Mouse (Mus musculus): ENCODE measurements around the gene Zfp987.
"Not testable (repeated sequence)": the region's sequence is repeated elsewhere in the genome, so short reads cannot be mapped to it uniquely, and the experiment has no call there.

Gene Zfp987

GRCm38 (mm10) chr4:146096998-146097397, at the start of gene Zfp987:
Gene Zfp987 (plus strand): TSS chr4:146097298.
- not testable (repeated sequence) for DNase-seq (ENCODE audit: low spot score in 2 of 2)

- not testable (repeated sequence) for DNase-seq (ENCODE audit: low spot score in 2 of 2)
Observed at GRCm38 (mm10) chr4:146052536-146052935, 44.6 kb upstream of the Zfp987 start.

DNA sequence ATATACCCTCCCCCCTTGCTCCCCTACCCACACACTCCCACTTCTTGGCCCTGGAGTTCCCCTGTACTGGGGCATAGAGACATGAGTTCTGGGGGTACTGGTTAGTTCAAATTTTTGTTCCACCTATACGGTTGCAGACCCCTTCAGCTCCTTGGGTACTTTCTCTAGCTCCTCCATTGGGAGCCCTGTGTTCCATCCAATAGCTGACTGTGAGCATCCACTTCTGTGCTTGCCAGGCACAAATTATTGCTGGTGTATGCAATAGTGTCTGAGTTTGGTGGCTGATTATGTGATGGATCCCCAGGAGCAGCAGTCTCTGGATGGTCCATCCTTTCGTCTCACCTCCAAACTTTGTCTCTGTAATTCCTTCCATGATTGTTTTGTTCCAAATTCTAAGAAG, 43.7 kb upstream of the Zfp987 start:
- DNase-seq (ENCODE audit: low spot score in 2 of 2): not testable (repeated sequence)

- DNase-seq (ENCODE audit: low spot score in 2 of 2): no peak
Observed at GRCm38 (mm10) chr4:146055335-146055734, 41.8 kb upstream of the Zfp987 start.

DNA sequence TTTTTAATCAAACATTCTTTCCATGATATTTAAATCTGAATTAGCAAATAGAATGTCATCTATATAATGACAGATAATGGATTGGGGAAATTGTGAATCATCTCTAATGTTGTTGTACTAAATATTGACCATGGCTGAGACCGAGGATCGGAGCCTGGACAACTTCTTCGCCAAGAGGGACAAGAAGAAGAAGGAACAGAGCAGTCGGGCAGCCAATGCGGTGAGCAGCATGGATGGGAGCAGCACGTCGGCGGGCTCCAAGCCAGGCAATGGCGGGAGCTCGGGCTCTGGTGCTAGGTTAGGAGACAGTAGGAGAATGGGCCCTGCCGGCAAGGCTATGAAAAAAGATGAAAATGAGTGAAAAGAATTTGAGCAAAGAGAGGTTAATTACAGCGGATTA, 38.5 kb upstream of the Zfp987 start:
- not testable (repeated sequence) for DNase-seq (ENCODE audit: low spot score in 2 of 2)

DNA sequence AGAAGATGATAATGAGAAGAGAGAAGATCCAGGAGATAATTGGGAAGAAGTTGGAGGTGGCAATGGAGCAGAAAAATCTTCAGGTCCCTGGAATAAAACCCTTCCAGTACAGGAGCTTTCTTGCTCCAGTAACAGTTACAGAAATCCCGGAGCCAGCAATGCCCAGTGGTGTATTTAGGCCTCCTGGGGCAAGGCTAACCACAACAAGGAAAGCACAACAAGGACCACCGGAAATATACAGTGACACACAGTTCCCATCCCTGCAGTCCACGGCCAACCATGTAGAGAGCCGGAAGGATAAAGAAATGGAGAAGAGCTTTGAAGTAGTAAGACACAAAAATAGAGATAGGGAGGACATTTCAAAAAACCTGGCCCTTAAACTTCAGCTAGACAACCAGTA, 38.0 kb upstream of the Zfp987 start:
- DNase-seq (ENCODE audit: low spot score in 2 of 2): not testable (repeated sequence)

- DNase-seq (ENCODE audit: low spot score in 2 of 2): not testable (repeated sequence)
Observed at GRCm38 (mm10) chr4:146059974-146060693, 37.0 kb upstream of the Zfp987 start.

- DNase-seq (ENCODE audit: low spot score in 2 of 2): not testable (repeated sequence)
Observed at GRCm38 (mm10) chr4:146061082-146061481, 36.0 kb upstream of the Zfp987 start.

DNA sequence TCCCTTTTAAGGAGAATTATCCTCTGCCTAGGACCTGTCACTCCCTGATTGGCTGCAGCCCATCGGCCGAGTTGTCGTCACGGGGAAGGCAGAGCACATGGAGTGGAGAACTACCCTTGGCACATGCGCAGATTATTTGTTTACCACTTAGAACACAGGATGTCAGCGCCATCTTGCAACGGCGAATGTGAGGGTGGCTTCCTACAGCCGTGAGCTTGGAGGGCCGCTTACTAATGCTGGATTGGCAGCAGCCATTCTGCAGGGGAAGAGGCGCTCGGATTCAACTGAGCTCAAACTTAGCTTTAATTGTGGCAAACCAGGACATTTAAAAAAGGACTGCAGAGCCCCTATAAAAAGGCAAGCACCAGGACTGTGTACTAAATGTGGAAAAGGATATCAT, 35.1 kb upstream of the Zfp987 start:
- not testable (repeated sequence) for DNase-seq (ENCODE audit: low spot score in 2 of 2)

GRCm38 (mm10) chr4:146063001-146063400, 34.1 kb upstream of the Zfp987 start:
- DNase-seq (ENCODE audit: low spot score in 2 of 2): not testable (repeated sequence)

- DNase-seq (ENCODE audit: low spot score in 2 of 2): not testable (repeated sequence)
Observed at GRCm38 (mm10) chr4:146063621-146064020, 33.5 kb upstream of the Zfp987 start.

- DNase-seq (ENCODE audit: low spot score in 2 of 2): not testable (repeated sequence)
Observed at GRCm38 (mm10) chr4:146064807-146065206, 32.3 kb upstream of the Zfp987 start.

GRCm38 (mm10) chr4:146066932-146067580, 30.0 kb upstream of the Zfp987 start:
- not testable (repeated sequence) for DNase-seq (ENCODE audit: low spot score in 2 of 2)

DNA sequence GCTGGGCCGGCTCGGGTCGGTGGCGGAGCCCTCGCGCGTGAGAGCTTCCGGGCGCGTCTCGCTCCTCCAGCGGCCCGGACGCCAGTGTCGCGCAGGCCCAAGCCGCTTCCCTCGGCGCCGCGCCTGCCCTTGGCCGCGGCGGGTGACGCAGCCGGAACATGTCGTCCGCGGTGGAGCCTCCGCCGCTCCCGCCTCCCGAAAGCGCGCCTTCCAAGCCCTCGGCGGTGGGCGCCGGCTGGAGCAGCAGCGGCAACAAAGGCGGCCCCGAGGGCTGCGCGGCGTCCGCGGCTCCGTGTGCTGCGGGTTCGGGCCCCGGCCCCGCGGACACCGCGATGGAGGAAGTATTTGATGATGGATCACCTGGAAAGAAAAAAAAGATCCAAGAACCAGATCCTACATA, 29.5 kb upstream of the Zfp987 start:
- not testable (repeated sequence) for DNase-seq (ENCODE audit: low spot score in 2 of 2)

GRCm38 (mm10) chr4:146073264-146073663, 23.8 kb upstream of the Zfp987 start:
- DNase-seq (ENCODE audit: low spot score in 2 of 2): not testable (repeated sequence)

- DNase-seq (ENCODE audit: low spot score in 2 of 2): not testable (repeated sequence)
Observed at GRCm38 (mm10) chr4:146101448-146101847, 4.3 kb downstream of the Zfp987 start.

- DNase-seq (ENCODE audit: low spot score in 2 of 2): not testable (repeated sequence)
Observed at GRCm38 (mm10) chr4:146156524-146156923, 59.4 kb downstream of the Zfp987 start, which contains the start of gene Zfp600. Gene Zfp600 (plus strand): TSS chr4:146156824.

DNA sequence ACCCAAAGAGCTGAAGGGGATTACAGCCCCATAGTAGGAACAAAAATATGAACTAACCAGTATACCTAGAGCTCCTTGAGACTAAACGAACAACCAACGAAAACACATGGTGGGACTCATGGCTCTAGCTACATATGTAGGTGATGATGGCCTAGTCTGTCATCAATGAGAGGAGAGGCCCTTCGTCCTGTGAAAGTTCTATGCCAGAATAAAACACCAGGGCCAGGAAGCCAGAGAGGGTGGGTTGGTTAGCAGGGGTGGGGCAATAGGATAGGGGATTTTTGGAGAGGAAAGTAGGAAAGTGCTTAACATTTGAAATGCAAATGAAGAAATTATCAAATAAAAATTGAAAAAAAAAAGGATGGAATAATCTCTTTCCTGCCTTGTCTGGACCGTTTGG, 65.8 kb downstream of the Zfp987 start:
- not testable (repeated sequence) for DNase-seq (ENCODE audit: low spot score in 2 of 2)

DNA sequence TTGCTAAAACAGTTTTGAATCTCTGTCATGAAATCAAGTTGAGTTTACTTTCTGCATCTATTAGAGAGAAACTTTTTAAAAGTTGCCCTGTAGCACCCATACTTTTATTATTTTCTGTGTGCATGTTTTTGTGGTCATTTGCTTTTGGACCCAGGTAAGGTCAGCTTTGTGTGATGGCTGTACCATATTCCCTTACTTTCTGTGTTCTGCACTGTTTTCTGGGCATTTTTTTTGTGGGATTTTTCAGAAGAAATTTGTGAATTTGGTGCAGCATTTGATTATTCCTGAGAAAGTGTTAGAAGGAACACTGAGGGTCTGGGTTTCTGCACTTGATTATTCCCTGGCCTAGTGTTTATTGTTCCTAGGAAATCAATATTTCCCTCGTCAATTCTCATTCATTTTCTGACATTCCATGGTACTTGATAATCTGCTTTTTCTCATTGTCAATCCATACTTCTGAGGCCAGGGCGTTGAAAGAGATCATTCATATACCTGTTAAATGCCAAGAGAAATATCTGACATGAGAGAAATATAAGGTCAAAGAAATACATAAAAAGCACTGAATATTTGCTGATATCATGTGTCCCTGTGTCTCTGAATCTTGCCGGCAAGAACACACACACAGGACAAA, 70.2 kb downstream of the Zfp987 start:
- DNase-seq (ENCODE audit: low spot score in 2 of 2): not testable (repeated sequence)

- DNase-seq (ENCODE audit: low spot score in 2 of 2): not testable (repeated sequence)
Observed at GRCm38 (mm10) chr4:146167879-146168532, 70.9 kb downstream of the Zfp987 start.

DNA sequence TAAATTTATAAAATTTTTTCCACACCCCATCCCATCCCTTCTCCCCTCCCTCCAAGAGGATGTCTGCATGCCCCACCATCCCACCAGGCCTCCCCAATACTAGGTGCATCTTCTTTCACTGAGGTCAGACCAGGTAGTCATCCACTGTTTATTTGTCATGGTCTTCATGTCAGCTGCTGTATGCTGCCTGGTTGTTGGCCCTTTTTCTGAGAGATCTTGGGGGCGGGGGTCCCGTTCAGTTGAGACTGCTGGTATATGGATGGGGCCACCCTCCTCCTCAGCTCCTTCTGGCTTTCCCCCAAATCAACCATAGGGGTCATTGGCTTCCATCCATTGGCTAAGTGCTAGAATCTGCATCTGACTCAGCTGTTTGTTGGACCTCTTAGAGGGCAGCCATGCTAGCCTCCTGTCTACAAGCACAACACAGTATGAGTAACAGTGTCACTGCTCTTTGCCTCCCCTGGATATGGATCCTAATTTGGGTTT, 71.7 kb downstream of the Zfp987 start:
- DNase-seq (ENCODE audit: low spot score in 2 of 2): not testable (repeated sequence)

All from frontal cortex, postnatal 10 days (tissue).